Mouse (Mus musculus) lung, postnatal 0 days (tissue): ENCODE measurements around the gene Ubl7. TPM values are rescaled to one million over a fixed set of nuclear protein-coding genes. Genes with fewer than 3 reads are reported as not detected.

Experiments
- ATAC-seq: fragments of 200-750 bp; cut with Nextera tagmentation; 2 replicates; pipeline ENCODE4 v1.8.0; 2017; ENCODE audit warnings: moderate library complexity
- DNase-seq: peaks from one replicate; pipeline ENCODE4 v3.0.0-alpha.2; 2016; ENCODE audit warnings: low spot score
- H3K27ac ChIP-seq: fragments of 300-500 bp; sonication (generic); 2 replicates; pipeline ENCODE4 v1.5.1; 2014; ENCODE audit warnings: antibody characterized with exemption, mild to moderate bottlenecking, low read length, mixed read lengths
- H3K27me3 ChIP-seq: fragments of 300-500 bp; sonication (generic); replicated peaks from 2 replicates; pipeline ENCODE4 v1.6.1; 2014; ENCODE audit warnings: low read length, mixed read lengths; ENCODE audit not compliant: insufficient read depth
- H3K36me3 ChIP-seq: fragments of 300-500 bp; sonication (generic); 2 replicates; pipeline ENCODE4 v1.6.1; 2014; ENCODE audit warnings: low read length, mixed read lengths; ENCODE audit not compliant: insufficient read depth
- H3K4me1 ChIP-seq: fragments of 300-500 bp; sonication (generic); 2 replicates; pipeline ENCODE4 v1.6.1; 2014; ENCODE audit warnings: antibody characterized with exemption, low read depth, low read length, mixed read lengths; ENCODE audit not compliant: insufficient read depth
- H3K4me2 ChIP-seq: fragments of 300-500 bp; sonication (generic); replicated peaks from 2 replicates; pipeline ENCODE4 v1.6.1; 2014; ENCODE audit warnings: low read depth, mild to moderate bottlenecking, low read length, moderate library complexity, mixed read lengths
- H3K4me3 ChIP-seq: fragments of 300-500 bp; sonication (generic); 2 replicates; pipeline ENCODE4 v1.5.1; 2014; ENCODE audit warnings: low read depth, low read length
- H3K9ac ChIP-seq: fragments of 300-500 bp; sonication (generic); replicated peaks from 2 replicates; pipeline ENCODE4 v1.6.1; 2014; ENCODE audit warnings: low read depth, mild to moderate bottlenecking
- H3K9me3 ChIP-seq: fragments of 300-500 bp; sonication (generic); 2 replicates; pipeline ENCODE4 v1.6.1; 2016; ENCODE audit warnings: low read length, mixed read lengths
- CTCF ChIP-seq: IDR thresholded peaks from 2 replicates; pipeline ENCODE4 v1.5.1; 2016; ENCODE audit warnings: antibody characterized with exemption, mild to moderate bottlenecking
- EP300 ChIP-seq: IDR thresholded peaks from 2 replicates; pipeline ENCODE4 v1.6.1; 2016; ENCODE audit warnings: antibody characterized with exemption, mild to moderate bottlenecking, control low read depth
- WGBS: fragments of 180-500 bp; shearing (Covaris S2); extraction: QIAGEN DNeasy Blood & Tissue Kit; methylation state at CpG from one replicate; pipeline ENCODE4 v1.1.7; 2014; 5-methylcytosine and 5-hydroxymethylcytosine counted together
- polyA plus RNA-seq: library from polyadenylated mRNA; unstranded; fragments of >200 nt; fragmentation: Nextera tagmentation; extraction: Ambion mirVana; gene quantifications from 2 replicates; pipeline ENCODE4 v1.2.1, GENCODE M21; 2015

Ubl7 gene
- polyA plus RNA-seq, 1 experiment from 2014 or later: 120 TPM

DNA sequence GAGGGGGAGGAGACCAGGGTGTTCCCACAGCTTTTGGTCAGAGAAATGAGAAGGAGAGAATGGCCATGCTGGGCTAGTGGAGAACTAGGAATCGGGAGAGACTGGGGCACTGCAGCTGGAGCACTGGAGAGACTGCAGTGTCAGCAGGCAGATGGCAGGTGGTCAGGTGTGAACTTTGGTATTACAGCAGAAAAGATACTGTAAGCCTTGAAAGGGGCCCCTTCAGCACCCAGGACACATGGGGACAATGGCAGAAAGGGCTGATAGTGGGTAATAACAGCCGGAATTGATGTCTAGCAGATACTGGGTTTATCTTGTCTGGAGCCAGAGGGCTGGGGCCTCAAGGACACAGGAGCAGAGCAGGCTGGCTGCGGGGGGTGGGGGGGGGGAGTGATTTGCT is 68.1 kb downstream of the Ubl7 start:
- H3K4me1 ChIP-seq: no peaks in the 10 kb centered on the region
- no peak for ATAC-seq
- no peak for TF ChIP-seq CTCF
- no peak for TF ChIP-seq EP300
- no peaks in the 10 kb centered on the region for H3K27me3 ChIP-seq
- H3K27ac ChIP-seq: no peak overlapping the region
- WGBS: 59% methylated on average over 3 of the region's 3 CpGs
- no peaks in the 10 kb centered on the region for H3K9me3 ChIP-seq
- no peak overlapping the region for H3K9ac ChIP-seq
- no peaks in the 10 kb centered on the region for H3K36me3 ChIP-seq
- DNase-seq: no peak
- H3K4me2 ChIP-seq: no peak overlapping the region
- H3K4me3 ChIP-seq: no peak overlapping the region

Other genes starting within 250 kb of the Ubl7 start
- 0.07 TPM in 1 of 2 replicates, not detected in the other for gene Cyp1a2, start 227.3 kb upstream of the Ubl7 start, polyA plus RNA-seq
- 9.0 and 13.0 TPM in 2 replicates for gene Cyp1a1, start 223.1 kb upstream of the Ubl7 start, polyA plus RNA-seq
- gene Edc3, start 202.4 kb upstream of the Ubl7 start, polyA plus RNA-seq: 23.3 and 25.3 TPM in 2 replicates
- gene Clk3, start 145.1 kb upstream of the Ubl7 start, polyA plus RNA-seq: 65.1 and 65.5 TPM in 2 replicates
- gene Arid3b, start 74.2 kb upstream of the Ubl7 start, polyA plus RNA-seq: 5.8 and 6.2 TPM in 2 replicates
- gene Sema7a, start 29.1 kb downstream of the Ubl7 start, polyA plus RNA-seq: 6.2 and 8.4 TPM in 2 replicates
- 1.2 and 1.3 TPM in 2 replicates for gene Cyp11a1, start 95.4 kb downstream of the Ubl7 start, polyA plus RNA-seq
- gene Stra6, start 152.8 kb downstream of the Ubl7 start, polyA plus RNA-seq: 0.32 and 0.41 TPM in 2 replicates
- gene Ccdc33, start 207.8 kb downstream of the Ubl7 start, polyA plus RNA-seq: 3.0 and 3.3 TPM in 2 replicates